Mouse (Mus musculus) left cerebral cortex, adult 18-20 months (tissue): ENCODE measurements around the gene Pde4c. TPM values are rescaled to one million over a fixed set of nuclear protein-coding genes. Genes with fewer than 3 reads are reported as not detected.
A peak's percentile ranks its signal among the peaks of the same experiment; 100 is the strongest.

Experiments used
- DNase-seq, 2 experiments: peaks; one replicate each; pipeline ENCODE4 v3.0.0; 2021 to 2022; ENCODE audit warnings: low spot score in 2 of 2, mixed read lengths in 1 of 2
- total RNA-seq, 2 experiments: library from RNA; stranded (reverse); gene quantifications; 2 replicates each; pipeline ENCODE4 v1.2.3; 2021

Gene Pde4c
- total RNA-seq, 2 experiments from 2014 or later: 1.6 to 3.4 TPM

- no peak for DNase-seq
These were observed 41.8 kb downstream of the Pde4c start for GRCm38 (mm10) chr8:70765329-70765728.

GRCm38 (mm10) chr8:70765838-70766570 lies 42.5 kb downstream of the Pde4c start:
- DNase-seq: no peak

GRCm38 (mm10) chr8:70766571-70767440 lies 43.3 kb downstream of the Pde4c start:
- no peak for DNase-seq

- no peak for DNase-seq
These were observed 44.0 kb downstream of the Pde4c start for GRCm38 (mm10) chr8:70767503-70767902.

GRCm38 (mm10) chr8:70768231-70768776 lies 44.8 kb downstream of the Pde4c start:
- DNase-seq: no peak

- no peak for DNase-seq
These were observed 45.4 kb downstream of the Pde4c start for GRCm38 (mm10) chr8:70768956-70769355.

- peak; percentile 97 to 99 for DNase-seq
These were observed 45.8 kb downstream of the Pde4c start for GRCm38 (mm10) chr8:70769359-70769758.

GRCm38 (mm10) chr8:70769858-70770257 lies 46.3 kb downstream of the Pde4c start:
- DNase-seq: no peak

GRCm38 (mm10) chr8:70770748-70771147 lies 47.2 kb downstream of the Pde4c start:
- no peak for DNase-seq

GRCm38 (mm10) chr8:70771217-70771616 lies 47.7 kb downstream of the Pde4c start:
- DNase-seq: no peak

GRCm38 (mm10) chr8:70772075-70772474 lies 48.6 kb downstream of the Pde4c start:
- DNase-seq: no peak

- DNase-seq: no peak
These were observed 49.4 kb downstream of the Pde4c start for GRCm38 (mm10) chr8:70772890-70773289.

GRCm38 (mm10) chr8:70773410-70773809 lies 49.9 kb downstream of the Pde4c start:
- no peak for DNase-seq

GRCm38 (mm10) chr8:70773833-70774232 lies 50.3 kb downstream of the Pde4c start:
- DNase-seq: peak; percentile 38 to 63

- no peak for DNase-seq
These were observed 51.2 kb downstream of the Pde4c start for GRCm38 (mm10) chr8:70774740-70775139.

- DNase-seq: no peak
These were observed 51.7 kb downstream of the Pde4c start for GRCm38 (mm10) chr8:70775227-70775626.

- DNase-seq: no peak
These were observed 52.5 kb downstream of the Pde4c start for GRCm38 (mm10) chr8:70775851-70776495.

GRCm38 (mm10) chr8:70776496-70777444 lies 53.2 kb downstream of the Pde4c start, which contains the start of gene Pik3r2:
Gene Pik3r2 (minus strand): TSS chr8:70776713.
- DNase-seq: peak; percentile 98 to 99

- no peak for DNase-seq
These were observed 56.6 kb downstream of the Pde4c start for GRCm38 (mm10) chr8:70780093-70780492.
